Mouse (Mus musculus) C2C12 (cell line): ENCODE measurements around the gene Rnf34.

Experiments
- CEBPB ChIP-seq: IDR thresholded peaks from one replicate; pipeline ENCODE4 v1.6.1; 2011; ENCODE audit warnings: low read depth, mild to moderate bottlenecking, control low read depth, moderate library complexity
- CTCF ChIP-seq: IDR thresholded peaks from one replicate; pipeline ENCODE4 v1.5.1; 2011; ENCODE audit not compliant: control insufficient read depth, insufficient read depth, insufficient read length
- FOSL1 ChIP-seq: IDR thresholded peaks from one replicate; pipeline ENCODE4 v1.8.0; 2011; ENCODE audit warnings: mild to moderate bottlenecking, low read length; ENCODE audit not compliant: poor library complexity, insufficient read depth, severe bottlenecking
- MAX ChIP-seq: IDR thresholded peaks from one replicate; pipeline ENCODE4 v1.6.1; 2011; ENCODE audit warnings: mild to moderate bottlenecking, control low read depth
- MYOD1 ChIP-seq: IDR thresholded peaks from one replicate; pipeline ENCODE4 v1.6.1; 2011; ENCODE audit warnings: low read depth; ENCODE audit not compliant: control insufficient read depth, insufficient read length
- MYOG ChIP-seq: IDR thresholded peaks from one replicate; pipeline ENCODE4 v1.6.1; 2011; ENCODE audit not compliant: control insufficient read depth, insufficient read length; ENCODE audit errors: extremely low read depth
- USF1 ChIP-seq: IDR thresholded peaks from one replicate; pipeline ENCODE4 v1.6.1; 2011; ENCODE audit warnings: low read depth, mild to moderate bottlenecking, control low read depth, moderate library complexity

- no peak for TF ChIP-seq CTCF
- no peak for TF ChIP-seq MYOG
- TF ChIP-seq MAX: no peak
- TF ChIP-seq USF1: no peak
- TF ChIP-seq CEBPB: no peak
- no peak for TF ChIP-seq MYOD1
- TF ChIP-seq FOSL1: no peak
Measured at GRCm38 (mm10) chr5:122883652-122884235, 33.9 kb downstream of the Rnf34 start.
